ENCODE assay signal across 8 mouse cellular contexts in genomic region chr12:111442309-111443010, GRCm38 (mm10). TPM values are rescaled to one million over a fixed set of nuclear protein-coding genes. Genes with fewer than 3 reads are reported as not detected.
DNase-seq lines count a peak whose midpoint lies in the region; ATAC-seq and TF ChIP-seq lines count a peak whose summit lies in the region.

Gene Tnfaip2, plus strand, starts transcription at chr12:111442469.

- H3K27ac ChIP-seq in intestine, embryonic 14.5 days (ENCODE audit: low read depth) = no peak within 1 kb of the TSS
- H3K27ac ChIP-seq in liver, embryonic 16.5 days (ENCODE audit: low read length) = peak within 1 kb of the TSS; percentile 99

- POLR2A ChIA-PET in Patski (lab: Charles Lee) = interaction anchor here (0.6 to 1.7 kb wide), 3 partner anchors 8 to 14 kb away, joined by 3 to 5 read pairs (median 4); no protein-coding TSS in a partner anchor

- H3K9ac ChIP-seq in intestine, embryonic 14.5 days (ENCODE audit: low read length) = peak within 1 kb of the TSS; percentile 27; the same call in 1 of the 2 replicates
- peak within 1 kb of the TSS; percentile 89 for H3K9ac ChIP-seq in liver, embryonic 16.5 days (ENCODE audit: low read depth, low read length)

- no peak for TF ChIP-seq CTCF in Patski (IDR thresholded peaks at IDR 0.05)

- peak within 1 kb of the TSS; percentile 36 for H3K4me3 ChIP-seq in intestine, embryonic 14.5 days (ENCODE audit: low read depth, low read length)
- H3K4me3 ChIP-seq in liver, embryonic 16.5 days (ENCODE audit: low read depth, low read length) = peak within 1 kb of the TSS; percentile 81

- in situ Hi-C loops in Patski (cut with MboI; ENCODE audit: low pct_unique_long_range_greater_than_20kb) = no loop called here

- CTCF ChIA-PET in Patski (lab: Charles Lee) = no interaction called here

- no peak for DNase-seq in Patski (ENCODE audit: low read depth, low spot score)
- peak; percentile 72 for DNase-seq in c-Kit-positive CD71-positive TER-119-negative erythroid progenitor cells, embryonic 14.5 days (ENCODE audit: low read depth)
- DNase-seq in gastrocnemius, postnatal 25 days = peak; percentile 89
- DNase-seq in intestine, embryonic 14.5 days (ENCODE audit: low spot score) = peak; percentile 69
- peak; percentile 81 for DNase-seq in neural tube, embryonic 10.5 days (ENCODE audit: extremely low spot score, low spot score)
- no peak for DNase-seq in T-cell, adult 2 months (ENCODE audit: low spot score)

- H3K27me3 ChIP-seq in Patski = no peaks in the 10 kb centered on the region
- H3K27me3 ChIP-seq in intestine, embryonic 14.5 days (replicated peaks; ENCODE audit: control insufficient read depth, insufficient read depth, low read length) = peaks cover 66% of the 10 kb centered on the region
- H3K27me3 ChIP-seq in liver, embryonic 16.5 days (ENCODE audit: control insufficient read depth, insufficient read depth, low read depth, low read length) = no peaks in the 10 kb centered on the region

- under 1% methylated on average over 48 of the region's 48 CpGs for WGBS in intestine, embryonic 14.5 days
- under 1% methylated on average over 48 of the region's 48 CpGs for WGBS in liver, embryonic 16.5 days (ENCODE audit: insufficient replicate concordance)

- no peaks in the 10 kb centered on the region for H3K36me3 ChIP-seq in intestine, embryonic 14.5 days (ENCODE audit: control insufficient read depth, insufficient read depth, low read length)
- peaks cover 30% of the 10 kb centered on the region for H3K36me3 ChIP-seq in liver, embryonic 16.5 days (ENCODE audit: control insufficient read depth, insufficient read depth)

- peaks cover 18% of the 10 kb centered on the region for H3K4me1 ChIP-seq in intestine, embryonic 14.5 days (replicated peaks; ENCODE audit: control insufficient read depth, insufficient read depth, low read length)
- H3K4me1 ChIP-seq in liver, embryonic 16.5 days (ENCODE audit: control insufficient read depth, low read depth, low read length) = peaks cover 65% of the 10 kb centered on the region

- H3K4me2 ChIP-seq in intestine, embryonic 14.5 days (ENCODE audit: low read length) = peak within 1 kb of the TSS; percentile 71
- H3K4me2 ChIP-seq in liver, embryonic 16.5 days (ENCODE audit: low read depth, low read length) = peak within 1 kb of the TSS; percentile 91

- ATAC-seq in Patski = no peak
- ATAC-seq in intestine, embryonic 14.5 days (replicated peaks; ENCODE audit: low FRiP score, low TSS enrichment, low read depth) = peak; percentile 53
- peak; percentile 78 for ATAC-seq in liver, embryonic 16.5 days (ENCODE audit: low read depth)
- ATAC-seq in activated CD4-positive, CD25-positive, alpha-beta regulatory T cell, adult 4 months = no peak

- no peaks in the 10 kb centered on the region for H3K9me3 ChIP-seq in intestine, embryonic 14.5 days (ENCODE audit: control insufficient read depth, low read length)
- H3K9me3 ChIP-seq in liver, embryonic 16.5 days (replicated peaks; ENCODE audit: control insufficient read depth, low read length) = no peaks in the 10 kb centered on the region

RNA-seq across cellular contexts. Expression of gene Tnfaip2, which starts in this region (rescaled TPM):
- polyA plus RNA-seq in Patski (2021) = 57.5 TPM
- total RNA-seq in gastrocnemius, postnatal 25 days (2021) = 10 to 100 TPM; 34.8 to 40.4 TPM
- polyA plus RNA-seq in intestine, embryonic 14.5 days (2014; fragmentation: Nextera tagmentation; extraction: Ambion mirVana) = 3.2 and 5.0 TPM in 2 replicates
- 71.9 and 77.2 TPM in 2 replicates for polyA plus RNA-seq in liver, embryonic 16.5 days (2015; fragmentation: Nextera tagmentation; extraction: Ambion mirVana)
- polyA plus RNA-seq in activated CD4-positive, CD25-positive, alpha-beta regulatory T cell, adult 4 months (2017; shearing (Covaris generic)) = not detected

Comparison
In these comparisons a context has a peak if more than half of its experiments do, and no peak if none do; other contexts are left out.
1. ATAC-seq: peak in intestine, embryonic 14.5 days (single experiment) and liver, embryonic 16.5 days (single experiment); none in Patski (single experiment) and activated CD4-positive, CD25-positive, alpha-beta regulatory T cell, adult 4 months (single experiment).
2. DNase-seq: peak in c-Kit-positive CD71-positive TER-119-negative erythroid progenitor cells, embryonic 14.5 days (single experiment), gastrocnemius, postnatal 25 days (single experiment), intestine, embryonic 14.5 days (single experiment) and neural tube, embryonic 10.5 days (single experiment); none in Patski (single experiment) and T-cell, adult 2 months (single experiment).